Mouse (Mus musculus) ES-E14 (cell line): Measurements from ENCODE around the gene Cdc14a.

Experiments
- CHD2 ChIP-seq: IDR thresholded peaks from 2 replicates; pipeline ENCODE4 v1.6.1; 2014; ENCODE audit warnings: mild to moderate bottlenecking, low read depth, low read length, inconsistent platforms
- HCFC1 ChIP-seq: IDR thresholded peaks from 2 replicates; pipeline ENCODE4 v1.6.1; 2012; ENCODE audit warnings: low read length, inconsistent platforms, borderline replicate concordance; ENCODE audit not compliant: insufficient read depth
- MAFK ChIP-seq: IDR thresholded peaks from 2 replicates; pipeline ENCODE4 v1.6.1; 2014; ENCODE audit warnings: mild to moderate bottlenecking, low read depth, low read length, inconsistent platforms; ENCODE audit not compliant: insufficient read depth

DNA sequence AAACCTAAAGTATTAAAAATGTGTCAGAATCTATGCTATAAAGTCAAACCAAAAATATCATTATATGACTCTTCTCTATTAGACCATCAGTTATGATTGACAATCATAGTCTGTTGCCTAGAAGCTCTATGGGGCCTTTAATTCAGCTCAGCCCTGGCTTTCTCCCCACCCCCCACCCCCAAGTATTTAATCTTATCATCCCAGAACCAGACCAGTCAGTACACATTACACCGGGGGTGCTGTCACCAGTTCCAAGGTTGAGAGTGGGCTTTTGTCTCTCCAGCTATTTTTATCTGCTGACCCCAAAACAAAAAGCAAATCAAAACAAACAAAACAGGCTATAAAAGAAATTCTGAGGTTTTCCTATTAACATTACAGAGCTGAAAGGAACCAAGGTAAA lies 30.7 kb upstream of the Cdc14a start:
- TF ChIP-seq HCFC1 (no peak), MAFK (no peak), CHD2 (no peak)
